17 mouse cellular contexts compared by ENCODE assay signal in genomic region chr6:89337574-89337973, GRCm38 (mm10). TPM values are rescaled to one million over a fixed set of nuclear protein-coding genes. Genes with fewer than 3 reads are reported as not detected.
DNase-seq lines count a peak whose midpoint lies in the region; ATAC-seq and TF ChIP-seq lines count a peak whose summit lies in the region.
"Had no signal": no experiment of that assay in that cellular context is flagged by ENCODE, and none has a peak within 500 bp of the region (broad histone marks: within the 10 kb centered on the region; RNA-seq: fewer than 3 reads in every experiment).

No protein-coding gene starts in this region.

- no peaks in the 10 kb centered on the region for H3K79me2 ChIP-seq in myocyte (ENCODE audit: control insufficient read depth, insufficient read depth)

- peaks cover 45% of the 10 kb centered on the region for H3K36me3 ChIP-seq in myocyte (ENCODE audit: control insufficient read depth, insufficient read depth)

- ATAC-seq in granulocyte monocyte progenitor cell, adult 5-6 weeks (replicated peaks; ENCODE audit: poor library complexity, severe bottlenecking): no peak
- ATAC-seq: forebrain, embryonic 13.5 days; intestine, postnatal 0 days; liver, postnatal 0 days had no signal

- no peak overlapping the region for H3K4me2 ChIP-seq in myocyte (ENCODE audit: low read depth)
- H3K4me2 ChIP-seq: forebrain, embryonic 13.5 days; hindbrain, embryonic 15.5 days; neural tube, embryonic 13.5 days had no signal

- TF ChIP-seq CTCF in gastrocnemius, adult 2 months (IDR thresholded peaks at IDR 0.05): no peak

- intact Hi-C loops in gastrocnemius, adult 2 months (cut with DNase I): no loop called here
- intact Hi-C loops in gastrocnemius, postnatal 14 days (cut with DNase I; ENCODE audit: low total_unique reads): no loop called here
- intact Hi-C loops in left cerebral cortex, postnatal 36 days (cut with DNase I): no loop called here
- intact Hi-C loops in left cerebral cortex, postnatal 4 days (cut with DNase I): no loop called here

- peak overlapping the region; percentile 54 for H3K27ac ChIP-seq in gastrocnemius, adult 2 months
- H3K27ac ChIP-seq: forebrain, embryonic 13.5 days; hindbrain, embryonic 15.5 days; neural tube, embryonic 13.5 days had no signal

- H3K27me3 ChIP-seq in myocyte (ENCODE audit: control insufficient read depth, insufficient read depth, insufficient read length): no peaks in the 10 kb centered on the region
- H3K27me3 ChIP-seq: forebrain, embryonic 13.5 days; hindbrain, embryonic 15.5 days; neural tube, embryonic 13.5 days had no signal

- TF ChIP-seq POLR2A in myocyte (IDR thresholded peaks at IDR 0.05; ENCODE audit: insufficient read length, low read depth): no peak

- no peak overlapping the region for H3ac ChIP-seq in myocyte (ENCODE audit: control insufficient read depth, insufficient read length)

- peak; percentile 70 for DNase-seq in gastrocnemius, adult 2 months
- no peak for DNase-seq in gastrocnemius, postnatal 14 days
- peak; percentile 36 to 64 for DNase-seq in left cerebral cortex, postnatal 36 days (ENCODE audit: low spot score in 2 of 2)
- DNase-seq in left cerebral cortex, postnatal 4 days: no peak
- DNase-seq in adrenal gland, postnatal 14 days: peak; percentile 82
- DNase-seq: cerebellum, adult 2 months; kidney, postnatal 4 days; liver; liver, postnatal 0 days; right cerebral cortex, postnatal 14 days; thymus, postnatal 36 days had no signal

- no peak overlapping the region for H3K4me3 ChIP-seq in gastrocnemius, adult 2 months
- H3K4me3 ChIP-seq in myocyte: no peak overlapping the region
- H3K4me3 ChIP-seq: forebrain, embryonic 13.5 days; hindbrain, embryonic 15.5 days; neural tube, embryonic 13.5 days had no signal

TF ChIP-seq in myocyte, 11 proteins besides CTCF, POLR2A, EP300 and RAD21:
- peak; percentile 26; the same call in 1 of the 2 replicates for TF ChIP-seq CEBPB (IDR thresholded peaks at IDR 0.05; ENCODE audit: insufficient read depth, poor library complexity, severe bottlenecking)
- no peak for TF ChIP-seq SRF (IDR thresholded peaks at IDR 0.05; ENCODE audit: control insufficient read depth, insufficient read length, low read depth)

RNA-seq across cellular contexts. Expression of gene Plxna1, which starts 24.8 kb away (rescaled TPM):
- 10 to 100 TPM; 10.9 to 13.0 TPM for total RNA-seq in gastrocnemius, adult 2 months (2021)
- total RNA-seq in gastrocnemius, postnatal 14 days (2021): 10 to 100 TPM; 24.7 to 36.6 TPM
- 10 to 100 TPM; 56.2 to 70.4 TPM for total RNA-seq in left cerebral cortex, postnatal 36 days (2021)
- total RNA-seq in left cerebral cortex, postnatal 4 days (2021): 100 to 1,000 TPM; 188 to 193 TPM
- total RNA-seq in adrenal gland, postnatal 14 days (2021): 60.2 and 68.8 TPM in 2 replicates
- polyA plus RNA-seq in myocyte (2012; fragmentation: generic; extraction: Trizol): 64.4 TPM
- 1.2 and 6.9 TPM in 2 replicates for total RNA-seq in granulocyte monocyte progenitor cell, adult 5-6 weeks (2014; fragmentation: Nextera tagmentation)
- total RNA-seq in granulocyte monocyte progenitor cell, adult 5-6 weeks (2017): 1.0 and 1.3 TPM in 2 replicates

Comparison
In these comparisons a context has a peak if more than half of its experiments do, and no peak if none do; other contexts are left out.
1. DNase-seq: peak in gastrocnemius, adult 2 months (single experiment), left cerebral cortex, postnatal 36 days (2 of 2) and adrenal gland, postnatal 14 days (single experiment); none in gastrocnemius, postnatal 14 days (single experiment) and left cerebral cortex, postnatal 4 days (single experiment).